Mouse (Mus musculus) left cerebral cortex, adult 2 months (tissue): ENCODE measurements around the gene RPS10-NUDT3. TPM values are rescaled to one million over a fixed set of nuclear protein-coding genes. Genes with fewer than 3 reads are reported as not detected.

Experiments
- DNase-seq, 2 experiments: peaks; one replicate each; pipeline ENCODE4 v3.0.0; 2021 to 2022; ENCODE audit warnings: low spot score in 2 of 2, mixed read lengths in 1 of 2; ENCODE audit errors: extremely low spot score in 1 of 2
- H3K27ac ChIP-seq: fragments of 200-600 bp; 2 replicates; pipeline ENCODE4 v1.8.1; 2022
- H3K4me3 ChIP-seq: fragments of 200-600 bp; 2 replicates; pipeline ENCODE4 v1.8.1; 2022
- CTCF ChIP-seq: fragments of 200-600 bp; IDR thresholded peaks from 2 replicates; pipeline ENCODE4 v1.8.1; 2022; ENCODE audit warnings: antibody characterized with exemption, mild to moderate bottlenecking, moderate library complexity
- intact Hi-C: fragments of 180-260 bp; cut with DNase I; formaldehyde crosslinking; loops from one replicate; pipeline ENCODE4 v1.15.1; 2025
- total RNA-seq, 2 experiments: library from RNA; stranded (reverse); gene quantifications; 2 replicates each; pipeline ENCODE4 v1.2.3; 2021

Gene RPS10-NUDT3
- total RNA-seq, 2 experiments from 2014 or later: 2.0 TPM; not detected in 1

DNA sequence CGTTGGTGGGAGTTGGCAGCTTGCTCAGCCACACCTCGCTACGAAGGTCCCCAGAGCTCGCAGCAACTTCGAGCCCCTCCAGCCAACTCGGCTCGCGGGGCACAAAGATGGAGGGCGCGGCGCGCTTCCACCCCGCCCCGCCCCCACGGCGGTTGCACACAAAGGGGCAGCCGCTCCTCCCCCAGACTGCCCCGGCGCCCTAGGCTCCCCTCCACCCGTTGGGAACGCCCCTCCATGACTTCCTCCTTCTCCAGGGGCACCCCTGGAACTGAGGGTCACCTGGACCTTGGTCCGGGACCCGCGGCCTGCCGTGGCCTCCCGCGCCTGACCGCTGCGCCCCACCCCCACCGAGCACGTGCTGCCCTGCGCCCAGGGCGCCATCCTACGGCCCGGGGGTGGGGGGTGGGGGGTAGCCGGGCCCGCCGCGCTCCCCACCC lies 79.9 kb downstream of the RPS10-NUDT3 start:
- H3K4me3 ChIP-seq: peak overlapping the region; percentile 7; the same call in 1 of the 2 replicates
- DNase-seq: no peak
- no peak overlapping the region for H3K27ac ChIP-seq
- intact Hi-C loops: no loop called here
- no peak for TF ChIP-seq CTCF

DNA sequence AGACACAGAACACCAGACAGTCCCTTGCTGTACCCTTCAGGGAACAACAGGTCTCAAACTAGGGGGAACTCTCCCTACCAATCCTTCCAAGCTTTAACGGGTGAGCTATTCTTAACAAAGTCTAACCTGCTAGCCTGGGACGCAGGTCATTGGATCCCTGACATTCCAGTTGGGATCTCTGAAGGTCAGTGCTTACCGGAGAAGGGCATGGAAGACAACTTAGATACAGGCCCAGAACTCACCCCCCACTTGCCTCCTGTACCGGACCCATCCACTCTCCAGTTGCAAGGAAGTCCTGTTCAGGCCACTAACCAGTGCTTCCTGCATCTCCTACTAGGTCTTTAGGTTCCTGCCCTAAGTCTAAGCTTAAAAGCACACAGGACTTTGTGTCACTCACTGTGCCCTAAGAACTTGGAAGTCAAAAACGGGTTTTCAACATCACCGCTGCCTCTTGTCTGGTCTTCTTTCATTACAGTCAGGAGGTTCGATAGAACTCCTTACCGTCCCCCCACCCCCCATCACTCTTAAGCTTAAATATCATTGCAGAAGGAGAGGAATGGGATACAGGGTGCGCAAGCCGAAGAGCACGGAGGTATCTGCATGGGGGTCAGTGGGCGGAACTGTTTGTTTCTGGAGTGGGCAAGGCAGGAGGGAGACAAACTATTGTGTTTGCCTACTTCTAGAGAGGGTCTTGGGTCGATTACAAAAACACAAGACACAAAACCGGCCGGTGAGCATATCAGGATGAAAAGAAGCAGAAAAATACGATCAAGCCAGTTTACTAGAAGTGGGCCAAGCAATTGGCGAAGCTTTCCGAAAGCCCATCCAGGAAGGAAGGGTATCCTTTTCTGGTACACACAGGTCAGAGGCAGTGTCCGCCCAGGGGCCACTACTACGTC lies 80.7 kb downstream of the RPS10-NUDT3 start:
- no peak for DNase-seq
- intact Hi-C loops: loop anchor here (5.0 kb wide), 1 partner anchor 208 kb away; no protein-coding TSS in a partner anchor
- H3K27ac ChIP-seq: no peak overlapping the region
- TF ChIP-seq CTCF: no peak
- H3K4me3 ChIP-seq: no peak overlapping the region

GRCm38 (mm10) chr17:27552215-27553201 lies 82.5 kb downstream of the RPS10-NUDT3 start:
- no peak for DNase-seq
- intact Hi-C loops: loop anchor here (5.0 kb wide), 1 partner anchor 210 kb away; no protein-coding TSS in a partner anchor
- H3K4me3 ChIP-seq: no peak overlapping the region
- no peak overlapping the region for H3K27ac ChIP-seq
- TF ChIP-seq CTCF: no peak

GRCm38 (mm10) chr17:27551393-27551940 lies 83.6 kb downstream of the RPS10-NUDT3 start:
- H3K4me3 ChIP-seq: no peak overlapping the region
- intact Hi-C loops: loop anchor here (5.0 kb wide), 1 partner anchor 211 kb away; no protein-coding TSS in a partner anchor
- DNase-seq: no peak
- TF ChIP-seq CTCF: no peak
- H3K27ac ChIP-seq: no peak overlapping the region

DNA sequence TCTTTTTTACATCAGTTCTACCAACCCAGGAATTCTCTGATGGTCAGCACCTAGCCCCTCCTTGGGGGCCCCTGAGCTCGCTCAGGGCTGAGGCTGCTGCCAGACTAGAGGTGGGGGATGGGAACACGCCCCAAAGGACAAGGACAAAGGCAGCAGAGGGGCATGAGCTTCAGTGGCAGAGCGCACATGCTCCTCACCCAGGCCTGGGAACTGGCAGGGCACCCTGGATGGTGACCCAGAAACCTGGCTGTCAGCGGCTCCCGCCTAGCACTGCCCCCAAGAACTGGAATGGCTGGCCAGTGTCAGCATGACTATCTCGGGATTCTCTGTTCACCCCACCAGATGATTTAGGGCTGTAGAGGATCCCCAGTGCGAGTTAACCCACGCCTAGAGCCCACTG lies 85.8 kb downstream of the RPS10-NUDT3 start:
- DNase-seq: no peak
- H3K27ac ChIP-seq: no peak overlapping the region
- H3K4me3 ChIP-seq: no peak overlapping the region
- intact Hi-C loops: no loop called here
- no peak for TF ChIP-seq CTCF

- no peak overlapping the region for H3K27ac ChIP-seq
- H3K4me3 ChIP-seq: no peak overlapping the region
- DNase-seq: no peak
- TF ChIP-seq CTCF: no peak
- intact Hi-C loops: no loop called here
These were observed 87.7 kb downstream of the RPS10-NUDT3 start for GRCm38 (mm10) chr17:27547253-27547868.

GRCm38 (mm10) chr17:27546574-27547085 lies 88.4 kb downstream of the RPS10-NUDT3 start:
- DNase-seq: no peak
- no peak for TF ChIP-seq CTCF
- Histone ChIP-seq H3K27ac (no peak overlapping the region), H3K4me3 (no peak overlapping the region)
- intact Hi-C loops: no loop called here

DNA sequence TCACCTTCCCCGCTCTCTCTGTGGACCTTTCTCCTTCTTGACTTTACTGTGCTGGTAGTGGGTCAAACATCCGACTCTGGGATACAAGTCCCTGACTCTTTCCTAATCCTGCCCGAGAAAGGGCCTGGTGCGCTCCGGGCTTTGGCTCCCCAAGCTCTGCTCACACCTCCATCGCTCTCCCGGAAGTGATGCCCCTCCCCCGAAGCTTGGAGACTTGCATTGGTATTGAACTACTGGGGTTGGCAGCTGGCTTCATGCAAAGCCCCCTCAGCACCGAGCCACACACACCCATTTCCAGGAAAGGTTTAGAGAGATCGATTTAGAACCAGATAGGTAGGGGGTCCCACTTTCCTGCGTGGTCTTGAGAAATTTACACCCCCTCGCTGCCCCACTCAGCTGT lies 89.0 kb downstream of the RPS10-NUDT3 start:
- intact Hi-C loops: no loop called here
- Histone ChIP-seq H3K4me3 (no peak overlapping the region), H3K27ac (no peak overlapping the region)
- no peak for TF ChIP-seq CTCF
- no peak for DNase-seq

- DNase-seq: peak in 1 of 2 experiments; percentile 49
- no peak overlapping the region for H3K27ac ChIP-seq
- H3K4me3 ChIP-seq: no peak overlapping the region
- intact Hi-C loops: no loop called here
- TF ChIP-seq CTCF: no peak
These were observed 90.5 kb downstream of the RPS10-NUDT3 start for GRCm38 (mm10) chr17:27544551-27544950.

- H3K4me3 ChIP-seq: no peak overlapping the region
- no peak overlapping the region for H3K27ac ChIP-seq
- no peak for TF ChIP-seq CTCF
- DNase-seq: no peak
- intact Hi-C loops: no loop called here
These were observed 93.0 kb downstream of the RPS10-NUDT3 start for GRCm38 (mm10) chr17:27541984-27542383.

- no peak for TF ChIP-seq CTCF
- no peak for DNase-seq
- Histone ChIP-seq H3K4me3 (no peak overlapping the region), H3K27ac (no peak overlapping the region)
- intact Hi-C loops: no loop called here
These were observed 93.8 kb downstream of the RPS10-NUDT3 start for GRCm38 (mm10) chr17:27541261-27541660.
